Mouse (Mus musculus) lung, adult 2 months (tissue): Measurements from ENCODE around the gene Oas1e.
A peak's percentile ranks its signal among the peaks of the same experiment; 100 is the strongest.

Experiments used
- CTCF ChIP-seq: fragments of 200-500 bp; IDR thresholded peaks from 2 replicates; pipeline ENCODE4 v1.5.1; 2011; ENCODE audit warnings: mild to moderate bottlenecking, low read length, control low read depth; ENCODE audit not compliant: insufficient read depth
- POLR2A ChIP-seq: fragments of 200-500 bp; IDR thresholded peaks from 2 replicates; pipeline ENCODE4 v1.6.1; 2011; ENCODE audit warnings: low read depth, mild to moderate bottlenecking, control low read depth, low read length, borderline replicate concordance; ENCODE audit errors: extremely low read depth

DNA sequence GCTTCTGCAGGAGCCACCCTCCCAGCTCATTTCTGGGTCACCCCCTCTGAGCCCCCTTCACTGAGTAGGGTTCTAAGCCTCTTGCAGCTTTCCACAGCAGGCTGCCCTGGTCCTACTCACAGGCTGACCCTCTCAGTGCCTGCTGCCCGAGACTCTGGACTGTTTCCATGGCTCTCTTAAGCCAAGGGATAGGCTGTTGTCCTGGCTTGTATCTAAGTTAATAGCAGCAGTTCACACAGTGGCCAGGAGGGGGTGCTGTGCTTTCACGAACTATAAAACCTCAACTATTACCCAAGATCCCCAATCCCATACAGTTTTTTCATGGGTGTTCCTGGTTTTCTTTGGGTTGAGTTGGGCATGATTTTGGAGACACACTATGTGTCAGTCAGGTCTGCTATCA, 2.3 kb downstream of the Oas1e start:
- TF ChIP-seq POLR2A (no peak), CTCF (peak; percentile 47)
